8 mouse cellular contexts compared by ENCODE assay signal in genomic region chr17:31557947-31558542, GRCm38 (mm10). TPM values are rescaled to one million over a fixed set of nuclear protein-coding genes. Genes with fewer than 3 reads are reported as not detected.
A peak's percentile ranks its signal among the peaks of the same experiment; 100 is the strongest.
DNase-seq lines count a peak whose midpoint lies in the region; ATAC-seq lines count a peak whose summit lies in the region.

No protein-coding gene starts in this region.

- no peak for DNase-seq in lung, postnatal 25 days (ENCODE audit: low spot score)
- DNase-seq in thymus, postnatal 0 days (ENCODE audit: low spot score): peak; percentile 46
- DNase-seq in adrenal gland, postnatal 25 days: no peak
- DNase-seq in urinary bladder, postnatal 14 days (ENCODE audit: low spot score): no peak
- no peak for DNase-seq in layer of hippocampus, adult 11-12 months (ENCODE audit: low spot score)

- no peaks in the 10 kb centered on the region for H3K36me3 ChIP-seq in lung, embryonic 16.5 days (ENCODE audit: control insufficient read depth, insufficient read depth, low read length)
- no peaks in the 10 kb centered on the region for H3K36me3 ChIP-seq in embryonic facial prominence, embryonic 12.5 days
- H3K36me3 ChIP-seq in limb, embryonic 12.5 days: no peaks in the 10 kb centered on the region

- 0 out of 2 replicates have a peak overlapping the region, but pooled peaks have one; percentile 9 for H3K4me2 ChIP-seq in lung, embryonic 16.5 days (ENCODE audit: low read depth, low read length)
- no peak overlapping the region for H3K4me2 ChIP-seq in embryonic facial prominence, embryonic 12.5 days (replicated peaks)
- peak overlapping the region; percentile 22 for H3K4me2 ChIP-seq in limb, embryonic 12.5 days

- H3K27me3 ChIP-seq in lung, embryonic 16.5 days (ENCODE audit: control insufficient read depth, insufficient read depth, low read depth, low read length): no peaks in the 10 kb centered on the region
- H3K27me3 ChIP-seq in embryonic facial prominence, embryonic 12.5 days: no peaks in the 10 kb centered on the region
- no peaks in the 10 kb centered on the region for H3K27me3 ChIP-seq in limb, embryonic 12.5 days

- 0 out of 2 replicates have a peak, but pooled peaks have one; percentile 11 for ATAC-seq in lung, embryonic 16.5 days (ENCODE audit: low read depth)
- no peak for ATAC-seq in embryonic facial prominence, embryonic 12.5 days (ENCODE audit: insufficient number of reproducible peaks, insufficient read depth, low FRiP score, low TSS enrichment)
- peak; percentile 46 for ATAC-seq in limb, embryonic 12.5 days (ENCODE audit: insufficient number of reproducible peaks, insufficient read depth, low FRiP score, low TSS enrichment, low read depth)

- no peak overlapping the region for H3K27ac ChIP-seq in lung, embryonic 16.5 days (ENCODE audit: low read length)
- H3K27ac ChIP-seq in embryonic facial prominence, embryonic 12.5 days: peak overlapping the region; percentile 70
- H3K27ac ChIP-seq in limb, embryonic 12.5 days: peak overlapping the region; percentile 92

- no peaks in the 10 kb centered on the region for H3K9me3 ChIP-seq in lung, embryonic 16.5 days (ENCODE audit: control insufficient read depth, low read length)
- no peaks in the 10 kb centered on the region for H3K9me3 ChIP-seq in embryonic facial prominence, embryonic 12.5 days
- H3K9me3 ChIP-seq in limb, embryonic 12.5 days: no peaks in the 10 kb centered on the region

- 71% methylated on average over 10 of the region's 10 CpGs for WGBS in lung, embryonic 16.5 days
- WGBS in embryonic facial prominence, embryonic 12.5 days: 60% methylated on average over 10 of the region's 10 CpGs
- 59% methylated on average over 10 of the region's 10 CpGs for WGBS in limb, embryonic 12.5 days

- peaks cover 15% of the 10 kb centered on the region for H3K4me1 ChIP-seq in lung, embryonic 16.5 days (replicated peaks; ENCODE audit: control insufficient read depth, insufficient read depth, low read length)
- H3K4me1 ChIP-seq in embryonic facial prominence, embryonic 12.5 days: peaks cover 14% of the 10 kb centered on the region; the same call in 1 of the 2 replicates
- peaks cover 25% of the 10 kb centered on the region for H3K4me1 ChIP-seq in limb, embryonic 12.5 days (replicated peaks)

- no peak overlapping the region for H3K4me3 ChIP-seq in lung, embryonic 16.5 days (ENCODE audit: low read length)
- no peak overlapping the region for H3K4me3 ChIP-seq in embryonic facial prominence, embryonic 12.5 days
- no peak overlapping the region for H3K4me3 ChIP-seq in limb, embryonic 12.5 days (replicated peaks)

- H3K9ac ChIP-seq in lung, embryonic 16.5 days (ENCODE audit: low read length): peak overlapping the region; percentile 21
- H3K9ac ChIP-seq in embryonic facial prominence, embryonic 12.5 days: no peak overlapping the region
- H3K9ac ChIP-seq in limb, embryonic 12.5 days (replicated peaks): no peak overlapping the region

RNA-seq across cellular contexts. Expression of gene Pknox1, which starts 6.5 kb away (rescaled TPM):
- polyA plus RNA-seq in lung, embryonic 16.5 days (2015; fragmentation: Nextera tagmentation; extraction: Ambion mirVana): 44.1 and 44.4 TPM in 2 replicates
- 26.7 and 27.1 TPM in 2 replicates for polyA plus RNA-seq in embryonic facial prominence, embryonic 12.5 days (2016; fragmentation: Nextera tagmentation; extraction: Ambion mirVana)
- 35.4 and 39.3 TPM in 2 replicates for polyA plus RNA-seq in limb, embryonic 12.5 days (2016; fragmentation: Nextera tagmentation; extraction: Ambion mirVana)
- 30.6 and 31.9 TPM in 2 replicates for polyA plus RNA-seq in thymus, postnatal 0 days (2015; fragmentation: Nextera tagmentation; extraction: Ambion mirVana)
- total RNA-seq in adrenal gland, postnatal 25 days (2021): 23.9 and 25.0 TPM in 2 replicates

RNA-seq across cellular contexts. Expression of gene Ndufv3, which starts 38.1 kb away (rescaled TPM):
- polyA plus RNA-seq in lung, embryonic 16.5 days (2015; fragmentation: Nextera tagmentation; extraction: Ambion mirVana): 253 and 258 TPM in 2 replicates
- 219 and 253 TPM in 2 replicates for polyA plus RNA-seq in embryonic facial prominence, embryonic 12.5 days (2016; fragmentation: Nextera tagmentation; extraction: Ambion mirVana)
- 241 and 250 TPM in 2 replicates for polyA plus RNA-seq in limb, embryonic 12.5 days (2016; fragmentation: Nextera tagmentation; extraction: Ambion mirVana)
- polyA plus RNA-seq in thymus, postnatal 0 days (2015; fragmentation: Nextera tagmentation; extraction: Ambion mirVana): 425 and 444 TPM in 2 replicates
- 379 and 390 TPM in 2 replicates for total RNA-seq in adrenal gland, postnatal 25 days (2021)

RNA-seq across cellular contexts. Expression of gene Wdr4, which starts 38.3 kb away (rescaled TPM):
- polyA plus RNA-seq in lung, embryonic 16.5 days (2015; fragmentation: Nextera tagmentation; extraction: Ambion mirVana): 28.6 and 33.7 TPM in 2 replicates
- 39.8 and 44.5 TPM in 2 replicates for polyA plus RNA-seq in embryonic facial prominence, embryonic 12.5 days (2016; fragmentation: Nextera tagmentation; extraction: Ambion mirVana)
- 42.0 and 43.6 TPM in 2 replicates for polyA plus RNA-seq in limb, embryonic 12.5 days (2016; fragmentation: Nextera tagmentation; extraction: Ambion mirVana)
- 23.9 and 24.7 TPM in 2 replicates for polyA plus RNA-seq in thymus, postnatal 0 days (2015; fragmentation: Nextera tagmentation; extraction: Ambion mirVana)
- total RNA-seq in adrenal gland, postnatal 25 days (2021): 16.1 and 27.8 TPM in 2 replicates
